Comparison of ENCODE assay signal across 12 mouse cellular contexts in genomic region chr16:93767548-93767947, GRCm38 (mm10). TPM values are rescaled to one million over a fixed set of nuclear protein-coding genes. Genes with fewer than 3 reads are reported as not detected.
A peak's percentile ranks its signal among the peaks of the same experiment; 100 is the strongest.
DNase-seq lines count a peak whose midpoint lies in the region; ATAC-seq and TF ChIP-seq lines count a peak whose summit lies in the region.
"Had no signal": no experiment of that assay in that cellular context is flagged by ENCODE, and none has a peak within 500 bp of the region (broad histone marks: within the 10 kb centered on the region; RNA-seq: fewer than 3 reads in every experiment).

No protein-coding gene starts in this region.

- DNase-seq in forebrain, postnatal 0 days = peak; percentile 24
- no peak for DNase-seq in forebrain, embryonic 11.5 days (ENCODE audit: low spot score)
- peak; percentile 41 for DNase-seq in CD4-positive helper T cell, adult 2 months (ENCODE audit: low read depth, low spot score)
- no peak for DNase-seq in gastrocnemius, postnatal 36 days
- no peak for DNase-seq in right cerebral cortex, postnatal 25 days
- no peak for DNase-seq in forebrain, embryonic 10.5 days (ENCODE audit: extremely low spot score, low spot score)
- DNase-seq: spleen, adult 18-20 months had no signal

- intact Hi-C loops in gastrocnemius, postnatal 36 days (cut with DNase I) = loop anchor here (10.0 kb wide), 1 partner anchor 83 kb away; the partner anchor contains the start of gene Cbr3

- 50% methylated on average over 6 of the region's 6 CpGs for WGBS in forebrain, postnatal 0 days
- WGBS in forebrain, embryonic 11.5 days = 67% methylated on average over 6 of the region's 6 CpGs
- 71% methylated on average over 6 of the region's 6 CpGs for WGBS in forebrain, embryonic 10.5 days

- H3K36me3 ChIP-seq in forebrain, postnatal 0 days (ENCODE audit: insufficient read depth) = peaks cover 77% of the 10 kb centered on the region
- H3K36me3 ChIP-seq in forebrain, embryonic 11.5 days (ENCODE audit: control insufficient read depth, insufficient read depth, low read length) = no peaks in the 10 kb centered on the region
- no peaks in the 10 kb centered on the region for H3K36me3 ChIP-seq in forebrain, embryonic 10.5 days (replicated peaks)
- H3K36me3 ChIP-seq: G1E had no signal

- no peak overlapping the region for H3K4me3 ChIP-seq in forebrain, postnatal 0 days (ENCODE audit: low read depth, low read length)
- H3K4me3 ChIP-seq in forebrain, embryonic 11.5 days (ENCODE audit: low read depth, low read length) = no peak overlapping the region
- no peak overlapping the region for H3K4me3 ChIP-seq in forebrain, embryonic 10.5 days

- no peak for TF ChIP-seq CTCF in forebrain, postnatal 0 days (IDR thresholded peaks at IDR 0.05; ENCODE audit: low read depth)

- no peaks in the 10 kb centered on the region for H3K9me3 ChIP-seq in forebrain, postnatal 0 days (ENCODE audit: low read length)
- no peaks in the 10 kb centered on the region for H3K9me3 ChIP-seq in forebrain, embryonic 11.5 days (ENCODE audit: control insufficient read depth, low read length)
- H3K9me3 ChIP-seq in forebrain, embryonic 10.5 days = no peaks in the 10 kb centered on the region
- H3K9me3 ChIP-seq: G1E had no signal

- 0 out of 2 replicates have a peak overlapping the region, but pooled peaks have one; percentile 9 for H3K27ac ChIP-seq in forebrain, postnatal 0 days (ENCODE audit: low read depth, low read length)
- no peak overlapping the region for H3K27ac ChIP-seq in forebrain, embryonic 11.5 days (ENCODE audit: low read depth, low read length)
- H3K27ac ChIP-seq in forebrain, embryonic 10.5 days = no peak overlapping the region

- no peaks in the 10 kb centered on the region for H3K4me1 ChIP-seq in forebrain, postnatal 0 days (ENCODE audit: insufficient read depth)
- H3K4me1 ChIP-seq in forebrain, embryonic 11.5 days (replicated peaks; ENCODE audit: control insufficient read depth, insufficient read depth, low read length) = no peaks in the 10 kb centered on the region
- peaks cover 5% of the 10 kb centered on the region for H3K4me1 ChIP-seq in forebrain, embryonic 10.5 days

- H3K9ac ChIP-seq in forebrain, postnatal 0 days = no peak overlapping the region
- H3K9ac ChIP-seq in forebrain, embryonic 11.5 days (ENCODE audit: low read length) = no peak overlapping the region

- no peak overlapping the region for H3K4me2 ChIP-seq in forebrain, postnatal 0 days (ENCODE audit: low read depth)
- H3K4me2 ChIP-seq in forebrain, embryonic 11.5 days (ENCODE audit: low read depth, low read length, severe bottlenecking) = no peak overlapping the region
- H3K4me2 ChIP-seq: heart, embryonic 11.5 days had no signal

- H3K27me3 ChIP-seq in forebrain, postnatal 0 days (ENCODE audit: insufficient read depth, low read length) = no peaks in the 10 kb centered on the region
- no peaks in the 10 kb centered on the region for H3K27me3 ChIP-seq in forebrain, embryonic 11.5 days (ENCODE audit: control insufficient read depth, insufficient read depth, low read length)
- no peaks in the 10 kb centered on the region for H3K27me3 ChIP-seq in forebrain, embryonic 10.5 days (ENCODE audit: poor library complexity, severe bottlenecking)

- peak; percentile 47; the same call in 1 of the 2 replicates for ATAC-seq in forebrain, postnatal 0 days
- ATAC-seq in forebrain, embryonic 11.5 days (replicated peaks; ENCODE audit: low FRiP score) = no peak
- ATAC-seq in granulocyte monocyte progenitor cell, adult 5-6 weeks (replicated peaks; ENCODE audit: poor library complexity, severe bottlenecking) = peak; percentile 80
- 0 out of 2 replicates have a peak, but pooled peaks have one; percentile 21 for ATAC-seq in neutrophil, adult 5-6 weeks (ENCODE audit: extremely low read depth, insufficient number of reproducible peaks, low FRiP score, poor library complexity, severe bottlenecking)
- ATAC-seq: forebrain, embryonic 14.5 days had no signal

RNA-seq across cellular contexts. Expression of gene Dop1b, which starts 55.8 kb away (rescaled TPM):
- total RNA-seq in forebrain, postnatal 0 days (2014; rRNA removed) = 38.7 and 48.4 TPM in 2 replicates
- polyA plus RNA-seq in forebrain, postnatal 0 days (2015; fragmentation: Nextera tagmentation; extraction: Ambion mirVana) = 19.4 and 22.0 TPM in 2 replicates
- polyA plus RNA-seq in forebrain, embryonic 11.5 days (2014; fragmentation: Nextera tagmentation; extraction: Ambion mirVana) = 11.5 and 15.5 TPM in 2 replicates
- 15.8 and 21.4 TPM in 2 replicates for total RNA-seq in granulocyte monocyte progenitor cell, adult 5-6 weeks (2014; fragmentation: Nextera tagmentation)
- 2.2 and 5.0 TPM in 2 replicates for total RNA-seq in granulocyte monocyte progenitor cell, adult 5-6 weeks (2017)
- 48.0 and 48.8 TPM in 2 replicates for total RNA-seq in neutrophil, adult 5-6 weeks (2017)
- total RNA-seq in gastrocnemius, postnatal 36 days (2021) = 10 to 100 TPM; 36.7 to 38.3 TPM
- polyA plus RNA-seq in forebrain, embryonic 10.5 days (2016; fragmentation: Nextera tagmentation; extraction: Ambion mirVana) = 5.5 and 6.5 TPM in 2 replicates

Comparison
In these comparisons a context has a peak if more than half of its experiments do, and no peak if none do; other contexts are left out.
1. DNase-seq: peak in forebrain, postnatal 0 days (single experiment) and CD4-positive helper T cell, adult 2 months (single experiment); none in forebrain, embryonic 11.5 days (single experiment), gastrocnemius, postnatal 36 days (0 of 2), right cerebral cortex, postnatal 25 days (single experiment) and forebrain, embryonic 10.5 days (single experiment).